Mouse (Mus musculus): ENCODE measurements around the gene Etv3.

The Etv3 gene

DNA sequence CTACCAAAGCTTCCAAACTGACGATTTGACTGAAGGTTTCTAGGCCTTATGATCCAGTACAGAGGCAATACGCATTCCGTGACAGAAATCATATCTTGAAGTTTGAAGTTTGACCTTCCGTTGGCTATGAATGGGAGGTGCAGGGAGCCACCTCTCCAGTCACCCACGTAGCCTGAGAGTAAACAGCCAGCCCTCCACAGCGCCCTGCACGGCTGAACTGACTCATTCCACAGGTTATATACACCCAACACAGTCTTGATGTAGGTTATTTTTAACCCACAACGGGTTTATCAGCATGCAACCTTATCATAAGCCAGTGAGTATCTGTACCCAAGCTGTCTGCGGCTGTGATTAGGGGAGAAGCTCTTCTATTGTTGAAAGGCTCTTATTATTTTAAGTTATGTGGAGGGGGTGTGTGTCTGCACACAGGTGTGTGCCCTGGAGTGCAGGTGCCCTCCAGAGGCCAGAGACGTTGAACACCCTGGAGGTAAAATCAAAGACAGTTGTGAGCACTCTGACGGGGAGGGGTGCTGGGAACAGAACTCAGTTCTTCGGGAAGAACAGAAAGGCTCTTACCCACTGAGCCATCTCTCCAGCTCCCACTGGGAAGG, 31.6 kb downstream of the Etv3 start:
- DNase-seq (ENCODE audit: low read depth): no peak

DNA sequence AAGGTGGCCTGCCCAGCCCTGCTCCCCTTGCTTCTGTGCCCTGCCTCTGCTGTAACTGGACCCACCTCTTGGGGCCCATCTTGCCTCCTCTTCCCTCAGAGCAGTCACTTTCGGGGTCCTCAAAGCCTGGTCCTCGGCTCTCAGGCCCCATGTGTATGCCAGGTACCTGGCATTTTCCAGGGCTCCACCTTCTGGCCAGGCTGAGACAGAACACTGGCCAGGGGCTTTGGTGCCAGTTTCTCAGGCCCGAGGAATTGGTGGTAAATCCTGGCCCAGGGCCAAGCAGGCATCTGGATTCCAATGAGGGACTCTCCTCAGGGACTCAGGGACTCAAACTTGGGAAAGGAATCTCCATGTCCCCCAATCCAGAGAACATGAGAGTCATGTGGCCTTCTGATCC, 34.9 kb downstream of the Etv3 start:
- no peak for DNase-seq (ENCODE audit: low read depth)

DNA sequence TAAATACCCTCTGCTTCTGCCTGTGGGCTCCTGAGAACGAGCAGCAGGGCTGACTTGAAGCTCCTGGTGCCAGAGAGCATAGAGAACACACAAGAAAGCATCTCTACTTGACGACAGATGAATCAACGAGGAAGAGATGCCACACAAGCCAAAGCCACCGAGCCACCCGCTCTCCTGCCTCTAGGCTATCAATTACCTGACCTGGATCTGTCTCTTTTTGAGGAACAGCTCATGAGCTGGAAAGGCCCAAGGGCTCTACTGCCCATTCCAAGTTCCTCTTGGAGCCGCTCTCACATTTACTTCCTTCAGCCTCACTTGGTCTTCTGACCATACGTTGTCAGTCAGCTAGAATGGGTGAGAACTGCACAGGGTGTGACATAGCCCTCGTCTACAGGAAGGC, 36.2 kb downstream of the Etv3 start:
- no peak for DNase-seq (ENCODE audit: low read depth)

DNA sequence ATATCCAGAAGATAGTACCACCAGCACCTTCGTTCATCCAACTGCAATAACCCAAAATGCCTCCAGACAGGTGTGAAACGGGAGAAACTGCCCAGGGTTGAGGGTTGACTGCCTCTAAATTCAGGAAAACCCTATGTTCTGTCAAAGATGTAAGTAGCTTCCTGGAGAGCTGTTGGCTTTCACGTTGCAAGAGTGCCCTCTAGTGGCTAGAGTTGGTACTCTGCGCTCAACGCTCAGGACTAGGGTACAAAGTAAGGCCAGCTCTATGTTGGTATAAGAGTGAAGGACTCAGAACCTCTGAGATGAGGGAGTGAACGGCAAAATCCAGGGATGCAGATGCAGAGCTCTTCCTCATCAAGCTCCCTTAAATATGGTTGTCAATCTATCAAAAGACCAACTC, 37.2 kb downstream of the Etv3 start:
- DNase-seq (ENCODE audit: low read depth): peak; percentile 34

DNA sequence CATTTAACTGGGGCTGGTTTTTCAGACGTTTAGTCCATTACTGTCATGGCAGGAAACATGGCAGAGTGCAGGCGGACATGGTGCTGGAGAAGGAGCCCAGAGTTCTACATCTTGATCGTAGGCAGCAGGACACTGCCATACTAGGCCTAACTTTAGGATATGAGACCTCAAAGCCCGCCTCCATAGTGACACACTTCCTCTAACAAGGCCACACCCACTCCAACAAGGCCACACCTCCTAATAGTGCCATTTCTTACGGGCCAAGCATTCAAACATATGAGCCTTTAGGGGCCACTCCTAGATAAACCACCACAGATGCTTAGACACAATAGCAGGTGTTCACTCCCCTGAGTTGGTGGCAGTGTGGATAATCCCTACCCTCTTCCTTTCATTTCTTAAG, 38.3 kb downstream of the Etv3 start:
- no peak for DNase-seq (ENCODE audit: low read depth)

DNA sequence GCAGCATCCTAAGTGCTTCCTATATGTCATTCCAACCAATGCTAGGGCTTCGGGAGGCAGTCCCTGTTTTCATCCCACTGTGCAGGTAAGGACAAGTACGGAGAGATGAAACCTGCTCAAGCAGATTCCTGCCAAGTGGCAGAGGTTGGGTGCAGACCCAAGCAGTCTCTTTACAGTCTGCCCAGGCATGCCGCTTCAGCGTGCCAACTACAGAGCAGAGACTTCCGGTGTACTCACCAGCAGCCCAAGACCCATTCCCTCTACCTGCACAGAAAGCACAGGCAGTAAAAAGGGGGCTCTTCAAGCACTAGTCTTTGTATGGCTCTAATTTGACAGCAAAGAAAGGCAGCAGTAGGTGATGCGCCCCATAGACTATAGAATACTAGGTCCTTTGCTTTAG, 40.4 kb downstream of the Etv3 start:
- no peak for DNase-seq (ENCODE audit: low read depth)

DNA sequence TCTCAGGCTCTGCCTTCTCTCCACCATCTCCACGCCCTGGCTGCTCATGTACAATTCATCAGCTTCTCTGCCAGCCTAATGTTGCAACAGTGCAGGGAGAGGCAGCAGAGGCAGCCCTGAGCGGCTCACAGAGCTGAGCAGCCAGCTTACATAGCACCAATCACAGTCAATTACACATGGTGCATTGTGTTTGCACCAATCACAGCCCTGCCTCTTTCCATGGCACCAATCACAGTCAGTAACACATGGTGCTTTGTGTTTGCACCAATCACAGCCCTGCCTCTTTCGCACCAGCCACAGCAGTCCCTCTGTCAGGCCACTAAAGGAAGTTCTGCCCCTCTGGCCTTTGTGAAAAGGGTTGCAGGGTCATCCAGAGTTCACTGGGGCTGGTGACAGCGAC, 40.9 kb downstream of the Etv3 start:
- DNase-seq (ENCODE audit: low read depth): peak; percentile 71

DNA sequence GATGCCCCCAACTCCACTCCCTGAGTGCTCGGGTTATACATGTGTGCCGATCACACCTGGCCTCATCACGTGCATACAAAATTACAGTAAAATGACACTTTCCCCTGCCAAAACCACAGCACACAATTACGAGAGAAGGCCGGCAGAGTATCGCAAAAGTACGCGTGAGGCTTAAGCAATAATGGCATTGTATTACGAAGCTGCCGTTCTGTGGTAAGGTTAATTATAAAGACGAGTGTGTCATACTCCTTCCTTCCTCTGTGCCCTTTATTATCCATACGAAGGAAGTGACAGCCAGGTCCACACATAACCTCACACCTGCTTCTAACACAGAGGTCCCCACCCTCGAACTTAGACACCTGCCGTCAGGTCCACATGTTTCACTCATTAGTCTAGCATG, 42.3 kb downstream of the Etv3 start:
- DNase-seq (ENCODE audit: low read depth): no peak

DNA sequence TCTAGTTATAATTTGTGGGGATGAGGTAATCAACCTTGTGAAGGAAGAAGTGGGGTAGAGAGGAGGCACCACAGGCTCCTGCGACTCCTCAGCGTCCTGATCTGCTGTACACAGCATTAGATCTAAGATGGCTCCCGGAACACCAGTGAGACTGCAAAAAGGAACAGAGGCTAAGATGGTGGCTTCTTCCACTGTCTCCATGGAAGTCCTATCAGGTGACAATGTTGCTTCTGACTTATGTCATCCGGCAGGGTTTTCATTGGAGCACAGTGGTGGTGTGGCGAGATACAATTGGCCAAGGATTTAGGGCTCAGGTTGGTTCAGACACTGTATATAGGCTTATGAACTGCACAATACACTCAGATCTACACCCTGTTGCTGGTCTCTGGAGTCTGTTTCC, 43.5 kb downstream of the Etv3 start:
- DNase-seq (ENCODE audit: low read depth): no peak

DNA sequence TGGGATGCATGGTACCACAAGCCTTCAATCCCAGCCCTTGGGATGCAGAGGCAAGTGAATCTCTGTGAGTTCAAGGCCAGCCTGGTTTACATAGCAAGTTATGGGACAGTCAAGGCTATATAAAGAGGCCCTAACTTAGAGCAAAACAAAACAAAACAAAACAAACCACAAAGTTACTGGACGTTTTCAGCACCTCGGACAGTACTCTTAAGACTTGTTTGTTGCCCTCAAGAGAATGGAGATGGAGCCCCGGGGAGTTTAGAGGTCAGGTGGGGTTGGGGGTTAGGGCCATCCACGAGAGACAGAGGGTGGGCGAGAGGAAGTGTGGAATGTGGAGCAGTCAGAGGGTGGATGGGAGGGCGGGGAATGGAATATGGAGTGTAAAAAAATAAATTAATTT, 50.6 kb downstream of the Etv3 start:
- no peak for DNase-seq (ENCODE audit: low read depth)

DNA sequence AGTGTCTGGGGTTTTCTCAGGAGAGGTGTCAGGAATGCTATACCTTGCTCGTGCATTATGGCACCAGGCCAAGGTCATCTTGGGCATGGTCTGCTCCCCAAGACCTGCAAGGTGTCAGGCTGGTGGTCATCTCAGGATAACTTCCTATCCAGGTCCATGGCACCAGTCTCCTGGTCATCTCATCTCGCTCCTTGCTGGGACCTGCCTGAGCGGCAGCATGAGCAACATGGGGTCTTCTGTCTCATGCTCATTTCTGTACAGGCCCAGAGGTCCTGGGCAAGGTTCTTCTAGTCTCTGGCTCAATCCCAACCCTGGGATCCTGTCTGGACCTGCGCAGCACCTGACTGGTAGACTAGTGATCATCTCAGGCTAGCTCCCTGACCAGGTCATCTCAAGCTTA, 57.1 kb downstream of the Etv3 start:
- DNase-seq (ENCODE audit: low read depth): no peak

Data from fibroblast of lung, adult 2 months (primary cell).